Mouse (Mus musculus): Measurements from ENCODE around the gene B3gntl1.

Gene B3gntl1

DNA sequence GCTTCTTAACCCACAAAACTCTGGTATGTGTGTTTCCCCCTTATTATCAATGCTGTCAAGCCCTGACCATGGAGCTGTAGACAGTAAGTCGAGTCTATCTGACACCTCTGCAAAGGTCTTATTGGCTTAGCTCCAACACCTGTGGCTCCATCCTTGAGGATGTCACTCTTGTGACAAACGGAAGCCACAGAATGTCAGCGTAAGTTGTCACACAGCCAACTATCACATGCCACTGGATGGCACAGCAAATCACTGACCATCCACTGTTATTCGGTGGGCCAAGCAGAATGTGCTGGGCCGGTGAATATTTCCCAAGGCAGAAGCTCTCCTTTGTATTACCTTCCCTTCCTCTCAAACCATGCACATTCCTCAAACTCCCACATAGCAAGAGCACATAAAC, 24.8 kb downstream of the B3gntl1 start:
- DNase-seq (ENCODE audit: low spot score in 2 of 2), result no peak

DNA sequence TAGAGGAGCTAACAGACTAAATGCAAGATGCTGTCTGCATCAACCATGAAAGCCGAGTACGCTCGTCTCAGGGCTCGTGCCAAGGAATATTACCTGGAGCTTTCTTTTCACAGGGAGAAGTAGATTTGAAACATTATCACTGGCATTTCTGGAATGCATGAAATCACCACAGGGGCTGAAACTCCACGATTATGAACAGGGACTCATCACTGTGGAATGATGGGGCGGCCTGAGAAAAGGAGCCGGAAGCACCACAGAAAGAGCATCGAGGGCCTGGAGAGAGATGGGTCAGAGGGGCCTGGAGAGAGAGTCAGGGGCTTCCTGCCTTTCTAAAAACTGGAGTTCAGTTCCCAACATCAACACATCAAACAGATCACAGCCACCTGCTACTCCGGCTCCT, 25.6 kb downstream of the B3gntl1 start:
- no peak for DNase-seq (ENCODE audit: low spot score in 2 of 2)

DNA sequence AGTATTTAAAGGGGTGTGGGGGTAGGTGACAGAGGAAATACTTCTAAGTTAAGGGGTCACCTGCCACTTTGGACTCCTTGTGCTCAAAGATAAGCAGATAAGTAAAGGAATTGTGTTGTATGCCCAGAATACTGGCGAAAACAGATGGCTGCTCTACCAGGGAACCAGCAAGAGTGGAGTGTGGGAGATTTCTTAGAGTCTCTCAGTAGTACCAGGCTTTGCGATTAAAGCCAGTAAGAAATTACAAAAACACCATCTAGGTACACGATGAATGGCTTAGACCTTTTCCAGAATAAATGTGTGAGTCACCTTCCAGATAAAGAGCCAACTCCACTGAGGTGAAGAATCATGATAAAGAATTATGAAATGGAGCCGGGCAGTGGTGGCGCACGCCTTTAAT, 27.6 kb downstream of the B3gntl1 start:
- no peak for DNase-seq (ENCODE audit: low spot score in 2 of 2)

DNA sequence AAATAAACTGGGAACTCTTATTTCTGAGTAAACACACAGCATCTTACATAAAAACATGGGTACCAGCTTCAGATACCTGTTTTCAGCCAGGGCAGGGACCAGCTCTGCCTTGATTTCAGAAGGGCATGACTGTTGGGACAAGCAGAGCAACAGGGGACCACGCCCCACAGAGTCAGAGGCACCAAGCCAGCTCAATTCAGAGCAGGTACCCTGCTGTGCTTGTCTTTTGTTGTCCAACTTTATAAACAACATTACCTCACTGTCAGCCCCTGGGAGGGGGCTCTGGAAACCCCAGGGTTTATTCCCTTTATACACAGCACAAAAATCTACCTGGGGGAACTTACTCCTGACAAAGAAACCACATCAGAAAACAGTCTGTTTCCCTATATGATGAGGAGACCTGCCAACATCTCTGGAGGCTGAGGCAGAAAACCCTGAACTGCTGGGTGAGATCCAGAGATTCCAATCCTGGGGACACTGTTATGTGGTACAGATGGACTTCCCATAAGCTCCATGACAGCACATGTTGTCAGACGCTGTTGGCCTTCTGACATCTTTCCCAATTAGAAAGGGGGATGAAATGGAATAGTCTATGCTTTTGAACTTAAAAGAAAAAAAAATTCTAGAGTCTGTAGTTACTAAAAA, 31.3 kb downstream of the B3gntl1 start:
- DNase-seq (ENCODE audit: low spot score in 2 of 2), result no peak

DNA sequence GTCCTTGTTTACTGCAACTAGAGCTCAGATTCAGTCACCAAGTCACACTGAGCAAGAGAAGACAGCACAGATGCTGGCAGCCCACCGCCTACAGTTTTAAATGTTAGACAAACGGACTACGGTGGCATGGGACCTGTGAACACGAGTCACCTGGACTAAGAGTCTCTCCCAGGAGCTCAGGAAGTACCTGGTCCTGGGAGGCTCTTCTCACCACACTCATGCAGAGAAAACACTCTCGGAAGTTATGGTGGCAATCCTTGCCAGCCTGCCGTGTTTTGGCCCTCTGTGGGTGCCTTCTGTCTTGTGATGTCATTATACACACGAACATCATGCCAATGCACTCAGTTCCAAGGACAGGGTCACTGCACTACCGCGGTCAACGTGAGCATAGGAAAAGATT, 36.3 kb downstream of the B3gntl1 start:
- DNase-seq (ENCODE audit: low spot score in 2 of 2), result no peak

DNA sequence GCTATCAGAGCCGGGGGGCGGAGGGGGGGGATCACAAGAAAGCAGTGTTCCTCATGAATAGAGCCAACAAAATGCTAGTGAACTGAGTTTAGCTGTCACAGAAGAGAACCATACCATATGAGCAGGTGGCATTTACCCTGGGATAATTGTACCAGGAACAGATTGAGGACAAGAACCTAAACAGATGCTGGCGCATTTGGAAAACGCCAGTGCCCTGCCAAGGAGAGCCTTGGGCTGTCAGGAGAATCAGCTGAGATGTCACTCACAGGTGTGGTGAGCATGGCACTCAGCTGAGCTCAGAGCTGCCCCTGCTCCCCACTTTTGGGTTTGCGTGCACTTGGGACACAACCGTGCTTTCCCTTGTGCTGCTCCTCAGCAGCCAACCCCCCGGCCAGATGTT, 41.5 kb downstream of the B3gntl1 start:
- DNase-seq (ENCODE audit: low spot score in 2 of 2), result no peak

DNA sequence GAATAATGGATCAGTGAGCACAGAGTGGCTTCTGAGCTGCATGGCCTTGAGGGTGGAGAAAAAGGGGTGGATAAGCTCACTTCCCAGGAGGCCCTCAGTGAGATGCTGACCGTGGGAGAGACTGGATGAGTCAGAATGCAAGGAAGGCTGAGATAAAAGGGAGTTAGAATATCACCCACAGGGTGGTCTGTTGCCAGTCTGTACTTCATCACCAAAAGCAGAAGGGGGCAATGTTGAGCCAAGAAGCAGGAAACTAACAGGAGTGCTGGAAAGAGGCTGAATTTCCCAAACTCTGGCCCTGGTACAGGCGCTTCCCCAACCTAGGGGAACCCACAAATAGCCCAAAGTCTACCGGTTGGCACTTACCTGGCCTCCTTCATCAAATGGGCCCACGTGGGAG, 42.5 kb downstream of the B3gntl1 start:
- DNase-seq (ENCODE audit: low spot score in 2 of 2), result no peak

DNA sequence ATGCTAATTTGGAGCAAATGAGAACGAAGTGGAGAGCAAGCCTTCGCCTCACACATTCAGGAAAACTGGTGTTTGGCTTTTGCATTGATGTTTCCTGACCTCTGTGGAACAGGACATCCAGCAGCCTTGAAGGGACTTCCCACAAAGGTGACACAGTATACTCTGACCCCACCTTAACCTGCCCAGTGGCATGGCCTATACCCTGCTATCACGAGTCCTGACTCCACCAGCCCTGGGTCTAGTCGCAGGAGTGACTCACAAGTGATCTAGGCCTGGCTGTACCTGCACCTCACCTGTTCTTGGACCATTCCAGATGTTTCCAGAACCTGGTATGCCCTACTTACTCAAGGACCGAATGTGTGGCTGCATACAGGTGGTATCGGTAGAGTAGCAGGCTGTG, 43.4 kb downstream of the B3gntl1 start:
- no peak for DNase-seq (ENCODE audit: low spot score in 2 of 2)

DNA sequence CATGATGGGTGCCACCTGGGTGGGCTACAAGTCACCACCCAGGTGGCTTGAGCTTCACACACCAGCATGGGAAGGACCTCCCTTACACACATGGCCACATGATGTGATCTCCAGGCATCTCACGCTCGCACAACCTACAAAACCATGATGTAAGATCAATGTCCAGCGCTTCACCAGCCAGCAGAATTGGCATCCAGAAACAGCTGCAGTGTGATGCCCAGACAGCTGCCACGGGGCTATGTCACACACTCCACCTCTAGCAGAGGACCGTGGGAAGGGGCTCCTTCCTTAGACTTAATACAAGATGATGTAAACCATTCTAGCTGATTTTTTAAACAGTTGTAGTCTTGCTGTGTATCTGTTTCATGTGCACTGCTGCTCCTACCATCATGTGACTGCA, 45.4 kb downstream of the B3gntl1 start:
- no peak for DNase-seq (ENCODE audit: low spot score in 2 of 2)

DNA sequence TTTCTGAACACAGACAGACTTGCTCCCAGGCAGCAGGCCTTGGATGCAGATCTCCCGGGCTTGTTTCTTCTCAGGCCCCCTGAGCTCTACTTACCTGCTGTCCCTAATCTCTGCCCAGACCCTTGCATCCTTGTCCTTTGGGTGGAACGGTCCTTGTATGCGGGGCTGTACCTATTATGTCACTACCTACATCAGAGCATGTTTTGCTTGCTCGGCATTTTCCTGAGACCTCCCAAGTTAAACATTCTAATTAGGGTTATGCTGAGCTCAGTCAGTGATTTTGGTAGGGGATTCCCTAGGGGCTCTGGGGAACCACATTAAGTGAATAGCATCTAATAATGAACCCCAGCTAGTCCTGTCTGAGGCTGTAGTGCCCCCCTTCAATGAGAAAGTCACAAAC, 47.9 kb downstream of the B3gntl1 start:
- DNase-seq (ENCODE audit: low spot score in 2 of 2), result no peak

DNA sequence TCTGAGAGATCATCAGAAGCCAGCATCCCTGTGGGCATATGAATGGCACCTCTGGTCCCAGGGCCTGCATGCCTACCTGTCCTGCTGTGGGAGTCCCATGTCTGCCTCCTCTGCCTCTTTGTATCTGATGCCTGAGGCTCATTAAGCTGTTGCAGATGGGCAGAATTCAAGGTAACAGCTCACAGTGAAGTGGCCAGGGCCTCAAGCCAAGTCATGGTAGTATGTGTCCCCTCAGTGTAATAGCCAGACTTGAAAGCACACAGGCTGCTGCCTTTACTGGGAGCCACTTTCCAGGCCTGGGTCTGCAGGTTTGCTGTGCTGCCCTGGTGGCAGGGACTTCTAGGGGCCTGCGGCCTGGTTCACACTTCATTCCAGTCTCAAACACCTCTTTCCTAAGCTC, 55.6 kb downstream of the B3gntl1 start:
- DNase-seq (ENCODE audit: low spot score in 2 of 2), result no peak

DNA sequence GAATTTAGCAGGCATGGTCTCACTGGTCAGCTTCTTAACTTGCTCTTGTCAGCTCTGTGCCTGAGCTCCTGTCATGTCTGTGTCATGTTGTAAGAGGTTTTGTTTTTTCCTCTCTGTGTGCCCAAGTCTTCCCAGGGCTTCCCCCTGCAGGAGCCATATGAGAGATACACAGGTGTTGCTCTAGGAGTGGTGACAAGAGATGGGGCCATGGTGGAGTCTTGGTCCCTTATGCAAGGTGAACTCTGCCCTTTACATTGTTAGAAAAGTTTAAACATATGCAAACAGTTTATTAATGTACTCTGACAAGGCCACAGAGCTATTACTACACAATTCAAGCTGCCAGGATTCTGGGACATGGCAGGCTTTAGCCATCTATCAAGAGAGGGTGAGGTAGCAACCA, 56.5 kb downstream of the B3gntl1 start:
- DNase-seq (ENCODE audit: low spot score in 2 of 2), result no peak

DNA sequence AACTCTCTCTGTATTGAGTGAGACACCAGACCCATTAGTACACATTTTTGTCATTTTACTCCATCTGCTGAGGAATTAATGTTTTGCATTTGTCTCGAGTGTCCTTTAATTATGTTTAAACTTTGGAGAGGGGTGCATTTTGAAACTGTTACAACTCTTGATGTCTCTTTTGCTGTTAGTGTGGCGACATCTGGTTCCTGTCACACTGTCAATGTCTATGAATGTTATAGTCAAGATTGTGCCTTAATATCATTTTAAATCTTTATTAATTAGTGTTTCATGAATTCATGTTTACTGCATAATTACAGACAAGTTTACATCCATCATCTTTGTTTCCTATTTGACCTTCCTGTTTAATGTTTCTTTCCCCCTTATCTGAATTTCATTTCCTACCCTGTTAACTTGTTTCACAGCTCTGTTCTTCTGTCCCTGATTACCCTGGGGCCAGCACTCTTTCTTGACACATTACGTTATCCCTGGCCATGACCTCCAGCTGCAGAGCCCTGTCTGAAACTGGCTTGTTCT, 56.9 kb downstream of the B3gntl1 start:
- no peak for DNase-seq (ENCODE audit: low spot score in 2 of 2)

DNA sequence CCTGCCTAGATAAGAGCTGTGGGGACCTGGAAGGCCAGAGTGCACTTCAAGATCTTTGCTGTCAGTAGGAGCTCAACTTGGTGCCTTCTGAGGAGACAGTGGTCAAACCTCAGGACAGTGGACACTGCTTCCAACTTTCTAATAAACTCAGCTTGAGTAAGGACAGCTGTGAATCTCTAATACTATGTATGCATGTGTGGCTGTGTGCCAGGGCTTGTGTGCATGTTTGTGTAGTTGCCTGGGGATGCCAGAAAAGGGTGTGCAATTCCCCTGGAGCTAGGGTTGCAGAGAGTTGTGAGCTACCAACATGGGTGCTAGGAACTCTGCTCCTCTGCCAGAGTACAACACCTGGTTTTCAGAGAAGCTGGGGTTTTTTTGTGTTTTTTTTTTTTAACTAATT, 62.0 kb downstream of the B3gntl1 start:
- DNase-seq (ENCODE audit: low spot score in 2 of 2), result no peak

DNA sequence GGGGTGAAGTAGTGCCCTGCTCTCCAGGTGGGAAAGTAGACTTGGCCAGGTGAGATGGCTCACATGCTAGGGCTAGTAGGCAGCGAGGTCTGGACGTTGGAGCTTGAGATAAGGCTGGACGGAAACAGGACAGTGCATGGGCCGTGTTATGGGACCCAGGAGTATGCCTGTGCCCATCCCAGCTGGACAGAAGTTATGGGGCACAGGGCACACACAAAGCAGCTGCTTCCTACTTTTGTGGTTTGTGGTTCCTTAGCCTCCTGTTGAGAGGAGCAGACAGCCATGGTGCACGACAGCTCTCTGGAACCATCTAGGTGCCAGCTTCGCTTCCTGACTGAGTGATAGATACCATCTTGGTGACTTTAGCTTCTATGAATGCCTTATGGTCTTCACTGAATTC, 67.3 kb downstream of the B3gntl1 start:
- no peak for DNase-seq (ENCODE audit: low spot score in 2 of 2)

DNA sequence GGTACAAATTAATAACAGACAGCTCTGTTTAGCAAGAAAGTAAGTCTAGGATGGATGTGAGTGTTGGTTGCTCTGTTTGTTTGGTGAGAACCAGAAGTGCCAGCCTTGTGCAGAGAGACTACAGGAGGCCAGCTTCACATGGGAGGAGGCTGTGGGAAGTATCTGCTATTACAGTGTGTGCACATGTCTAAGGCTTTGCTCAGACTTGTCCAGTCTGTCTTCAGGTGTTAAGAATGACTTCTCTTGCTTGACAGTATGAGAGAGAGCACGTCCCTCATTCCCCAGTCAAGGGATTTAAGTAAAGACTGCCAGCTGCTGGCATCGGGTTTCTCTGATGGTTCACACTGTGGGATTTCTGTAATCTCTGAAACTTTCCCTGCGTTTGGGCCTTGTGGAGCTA, 71.5 kb downstream of the B3gntl1 start:
- DNase-seq (ENCODE audit: low spot score in 2 of 2), result no peak

DNA sequence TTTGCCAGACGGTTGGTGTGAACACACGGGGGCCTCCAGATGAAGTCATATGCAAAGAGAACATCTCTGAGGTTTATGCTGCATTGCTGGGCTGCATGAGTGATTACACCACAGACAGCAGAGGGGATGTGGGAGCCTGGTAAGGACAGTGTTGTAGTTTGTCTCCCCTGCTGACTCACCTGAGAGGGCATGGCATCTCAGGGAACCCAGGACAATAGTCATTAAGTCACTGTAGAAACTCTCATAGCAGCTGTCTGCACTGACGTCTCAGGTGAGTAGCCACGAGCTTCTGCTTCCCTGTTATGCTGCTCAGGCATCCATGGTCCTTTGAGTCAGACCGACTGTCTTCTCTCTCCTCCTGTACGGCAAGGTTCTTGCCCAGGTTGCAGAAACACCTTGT, 75.7 kb downstream of the B3gntl1 start:
- no peak for DNase-seq (ENCODE audit: low spot score in 2 of 2)

DNA sequence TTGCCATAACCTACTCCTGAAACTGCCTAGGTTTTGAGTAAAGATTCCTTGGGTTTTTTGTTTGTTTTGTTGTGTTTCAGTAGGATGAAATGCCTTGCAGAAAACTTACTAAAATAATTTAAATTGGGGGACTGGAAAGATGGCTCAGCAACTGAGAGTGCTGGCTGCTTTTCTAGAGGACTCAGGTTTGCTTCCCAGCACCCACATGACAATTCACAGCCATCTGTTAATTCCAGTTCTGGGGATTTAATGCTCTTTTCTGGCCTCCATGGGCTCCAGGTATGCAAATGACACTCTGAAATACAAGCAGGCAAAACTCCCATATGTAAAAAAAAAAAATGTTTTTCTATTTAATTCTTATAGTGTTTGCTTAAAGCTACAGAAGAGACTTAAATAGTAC, 91.1 kb downstream of the B3gntl1 start:
- no peak for DNase-seq (ENCODE audit: low spot score in 2 of 2)

Measured in frontal cortex, postnatal 10 days (tissue).